Mouse (Mus musculus): ENCODE data around the gene Lbx1. TPM values are rescaled to one million over a fixed set of nuclear protein-coding genes. Genes with fewer than 3 reads are reported as not detected.
A peak's percentile ranks its signal among the peaks of the same experiment; 100 is the strongest.

The Lbx1 gene
- polyA plus RNA-seq, 1 experiment from 2014 or later = not detected

DNA sequence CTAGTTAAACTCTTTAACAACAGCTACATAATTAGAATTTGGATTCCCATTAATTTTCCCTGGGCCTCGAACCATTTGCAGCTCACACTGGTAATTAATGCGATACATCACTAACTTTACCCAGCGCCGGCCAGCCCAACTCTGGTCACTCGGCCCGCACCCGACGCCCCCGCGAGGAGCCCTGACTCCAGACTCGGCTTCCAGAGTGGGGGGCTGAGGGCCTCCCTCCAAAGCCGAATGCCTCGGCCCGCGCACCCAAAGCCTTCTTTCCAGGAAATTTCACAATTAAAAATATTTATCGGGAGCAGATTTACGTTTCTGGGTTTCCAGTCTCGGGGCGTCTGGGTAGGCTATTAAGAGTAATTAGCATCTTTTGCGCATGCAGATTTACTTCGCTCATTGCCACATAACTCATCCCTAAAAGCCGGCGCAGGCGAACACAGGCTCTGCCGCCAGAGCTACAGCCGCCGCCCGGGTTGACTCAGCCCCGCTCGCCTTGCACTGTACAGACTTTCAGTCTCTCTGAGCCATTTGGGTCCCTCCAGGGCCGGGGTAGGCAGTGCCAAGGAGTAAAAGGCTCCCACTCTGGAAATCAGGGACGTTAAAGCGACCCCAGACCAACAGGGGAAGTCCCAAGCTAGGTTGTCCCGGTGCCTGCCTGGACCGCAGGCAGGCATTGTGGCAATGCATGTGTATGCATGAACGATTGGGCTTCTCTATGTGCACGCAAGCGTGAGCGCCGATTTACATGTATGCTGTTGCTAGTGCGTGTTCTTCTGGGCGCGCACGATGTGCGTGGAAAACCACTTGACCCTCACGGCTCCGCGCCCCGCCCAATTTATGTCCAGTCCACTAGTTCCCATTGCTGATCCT, 12.0 kb downstream of the Lbx1 start:
- H3K4me2 ChIP-seq (ENCODE audit: low read length) = peak overlapping the region; percentile 17; the same call in 1 of the 2 replicates
- 1% methylated on average over 49 of the region's 49 CpGs for WGBS
- H3K27me3 ChIP-seq (replicated peaks; ENCODE audit: control insufficient read depth, insufficient read depth, low read length) = peaks cover 77% of the 10 kb centered on the region

DNA sequence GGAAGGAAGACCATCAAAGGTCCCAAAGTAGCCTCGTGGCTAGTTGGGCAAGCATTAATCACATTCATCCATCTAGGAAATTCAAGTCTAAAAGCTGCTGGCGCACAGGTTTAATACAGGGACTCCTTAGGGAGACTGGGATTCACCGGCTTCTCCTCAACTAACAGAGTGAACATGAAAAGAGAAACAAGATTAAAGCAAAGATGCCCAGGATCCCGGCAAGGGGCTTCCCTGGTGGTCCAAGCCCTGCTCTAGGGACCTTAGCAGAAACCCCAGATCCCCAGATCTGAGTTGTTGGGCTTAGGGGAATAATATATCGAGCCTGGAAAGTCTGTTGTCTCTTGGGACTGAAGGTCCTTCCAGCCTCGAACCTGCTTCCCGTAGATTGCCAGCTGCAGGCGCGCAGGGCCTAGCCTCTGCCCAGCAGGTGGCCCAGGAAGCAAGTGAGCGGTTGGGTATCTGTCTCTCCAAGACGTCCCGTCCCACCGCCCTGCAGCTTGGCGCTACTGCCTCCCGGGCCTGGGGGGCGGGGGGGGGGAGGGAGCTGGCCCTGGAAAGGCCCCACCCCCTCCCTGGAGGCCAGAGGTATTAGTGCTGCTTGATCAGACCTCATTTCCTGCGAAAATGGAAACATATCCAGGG, 13.3 kb downstream of the Lbx1 start:
- no peak overlapping the region for H3K4me3 ChIP-seq (replicated peaks; ENCODE audit: low read length)
- H3K27me3 ChIP-seq (replicated peaks; ENCODE audit: control insufficient read depth, insufficient read depth, low read length) = peaks cover 66% of the 10 kb centered on the region
- no peaks in the 10 kb centered on the region for H3K36me3 ChIP-seq (ENCODE audit: control insufficient read depth, insufficient read depth)
- no peaks in the 10 kb centered on the region for H3K9me3 ChIP-seq (ENCODE audit: control insufficient read depth, low read length)
- ATAC-seq = no peak
- H3K9ac ChIP-seq (replicated peaks; ENCODE audit: low read depth, low read length) = no peak overlapping the region
- peaks cover 14% of the 10 kb centered on the region for H3K4me1 ChIP-seq (replicated peaks; ENCODE audit: control insufficient read depth, insufficient read depth, low read length)
- no peak overlapping the region for H3K4me2 ChIP-seq (ENCODE audit: low read length)
- WGBS = 2% methylated on average over 16 of the region's 17 CpGs
- H3K27ac ChIP-seq (ENCODE audit: low read length) = no peak overlapping the region

More for the DNA sequence above, 12.0 kb downstream of the Lbx1 start:
- H3K9ac ChIP-seq (replicated peaks; ENCODE audit: low read depth, low read length) = no peak overlapping the region
- H3K36me3 ChIP-seq (ENCODE audit: control insufficient read depth, insufficient read depth) = no peaks in the 10 kb centered on the region
- H3K27ac ChIP-seq (ENCODE audit: low read length) = no peak overlapping the region
- ATAC-seq = no peak
- no peaks in the 10 kb centered on the region for H3K9me3 ChIP-seq (ENCODE audit: control insufficient read depth, low read length)
- H3K4me1 ChIP-seq (replicated peaks; ENCODE audit: control insufficient read depth, insufficient read depth, low read length) = peaks cover 14% of the 10 kb centered on the region
- peak overlapping the region; percentile 23; the same call in 1 of the 2 replicates for H3K4me3 ChIP-seq (replicated peaks; ENCODE audit: low read length)

DNA sequence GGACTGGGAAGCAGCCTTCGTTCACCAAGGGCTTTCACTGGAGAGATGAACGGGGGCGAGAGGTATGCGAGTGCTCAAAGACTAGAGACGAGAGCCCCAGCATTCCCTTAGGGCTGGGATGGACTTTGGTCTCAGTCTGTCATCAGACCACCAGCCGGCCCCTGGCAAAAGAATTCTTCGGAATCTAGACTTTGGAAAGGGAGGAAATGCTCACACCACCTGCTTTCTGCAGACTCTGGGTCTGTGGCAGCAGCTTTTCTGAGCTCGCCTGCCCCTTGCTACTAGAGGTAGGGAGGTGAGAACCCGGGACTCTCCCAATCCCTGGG, 14.2 kb downstream of the Lbx1 start:
- WGBS = 3% methylated on average over 9 of the region's 9 CpGs
- H3K36me3 ChIP-seq (ENCODE audit: control insufficient read depth, insufficient read depth) = no peaks in the 10 kb centered on the region
- H3K9ac ChIP-seq (replicated peaks; ENCODE audit: low read depth, low read length) = no peak overlapping the region
- H3K4me3 ChIP-seq (replicated peaks; ENCODE audit: low read length) = peak overlapping the region; percentile 2; the same call in 1 of the 2 replicates
- ATAC-seq = 0 out of 2 replicates have a peak, but pooled peaks have one; percentile 7
- peaks cover 14% of the 10 kb centered on the region for H3K4me1 ChIP-seq (replicated peaks; ENCODE audit: control insufficient read depth, insufficient read depth, low read length)
- no peaks in the 10 kb centered on the region for H3K9me3 ChIP-seq (ENCODE audit: control insufficient read depth, low read length)
- H3K27me3 ChIP-seq (replicated peaks; ENCODE audit: control insufficient read depth, insufficient read depth, low read length) = peaks cover 57% of the 10 kb centered on the region
- peak overlapping the region; percentile 84 for H3K4me2 ChIP-seq (ENCODE audit: low read length)
- no peak overlapping the region for H3K27ac ChIP-seq (ENCODE audit: low read length)

DNA sequence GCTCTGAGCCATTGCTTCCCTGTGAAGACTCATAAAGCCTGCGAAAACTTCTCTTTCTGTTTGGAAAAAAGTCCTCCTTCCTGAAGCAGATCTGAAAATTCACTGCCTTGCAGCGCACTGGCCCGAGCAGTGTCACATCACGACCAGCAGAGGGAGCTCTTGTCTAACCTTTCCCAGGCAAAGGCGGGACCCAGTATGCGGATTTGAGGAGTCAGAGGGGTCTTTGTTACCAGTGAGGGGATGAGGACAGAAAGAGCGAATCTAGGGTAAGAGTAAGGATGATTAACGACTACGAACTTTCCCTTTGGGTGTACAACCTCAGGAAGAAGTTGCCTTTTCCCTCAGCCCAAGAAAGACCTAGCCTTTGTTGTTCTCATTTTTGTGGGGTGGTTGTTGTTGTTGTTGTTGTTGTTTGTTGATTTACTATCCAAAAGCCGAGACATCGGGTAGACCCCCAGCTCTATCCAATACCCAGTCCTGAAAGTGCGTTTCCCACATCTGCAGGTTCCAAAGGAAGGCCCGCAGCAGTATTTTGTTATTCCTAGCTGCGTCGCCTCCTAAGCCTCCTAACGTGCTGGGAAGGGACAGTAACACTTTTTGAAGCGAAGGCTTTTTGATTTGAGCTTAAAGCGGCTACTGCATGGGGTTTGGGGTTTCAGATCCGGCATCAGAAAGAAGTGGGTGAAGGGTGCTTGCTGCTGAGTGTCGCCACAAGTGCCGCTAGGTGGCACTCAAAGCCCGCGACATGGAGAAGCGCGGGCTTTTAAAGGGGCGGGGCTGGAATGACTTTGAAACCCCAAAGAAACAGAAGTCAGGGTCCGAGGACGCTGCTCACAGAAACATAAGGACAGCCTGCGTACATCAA, 14.8 kb downstream of the Lbx1 start:
- Histone ChIP-seq H3K9me3 (ENCODE audit: control insufficient read depth, low read length) (no peaks in the 10 kb centered on the region), H3K27me3 (replicated peaks; ENCODE audit: control insufficient read depth, insufficient read depth, low read length) (peaks cover 53% of the 10 kb centered on the region), H3K4me1 (replicated peaks; ENCODE audit: control insufficient read depth, insufficient read depth, low read length) (peaks cover 14% of the 10 kb centered on the region), H3K36me3 (ENCODE audit: control insufficient read depth, insufficient read depth) (no peaks in the 10 kb centered on the region), H3K4me3 (replicated peaks; ENCODE audit: low read length) (peak overlapping the region; percentile 41), H3K4me2 (ENCODE audit: low read length) (peak overlapping the region; percentile 84), H3K9ac (replicated peaks; ENCODE audit: low read depth, low read length) (peak overlapping the region; percentile 61), H3K27ac (ENCODE audit: low read length) (no peak overlapping the region)
- 2% methylated on average over 29 of the region's 29 CpGs for WGBS
- ATAC-seq = peak; percentile 91

DNA sequence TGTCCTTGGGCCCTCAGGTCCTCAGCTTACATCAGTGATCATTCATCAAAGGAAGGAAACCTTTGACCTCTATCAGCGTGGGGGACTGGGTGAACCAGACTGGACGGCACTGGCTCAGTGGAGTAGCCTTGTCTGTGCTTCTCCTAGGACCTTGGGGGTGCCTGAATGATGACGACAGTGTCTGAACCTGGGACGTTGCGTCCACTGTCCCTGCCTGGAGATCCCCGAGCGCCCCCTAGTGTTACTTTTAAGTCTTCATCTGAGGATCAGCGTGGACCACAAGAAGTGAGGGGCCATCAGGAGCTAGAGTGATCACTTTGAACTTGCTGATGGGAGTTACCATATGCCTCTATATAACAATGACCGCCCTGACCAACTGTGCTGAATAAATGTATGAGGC, 19.4 kb downstream of the Lbx1 start:
- Histone ChIP-seq H3K4me2 (ENCODE audit: low read length) (no peak overlapping the region), H3K27ac (ENCODE audit: low read length) (no peak overlapping the region), H3K36me3 (ENCODE audit: control insufficient read depth, insufficient read depth) (no peaks in the 10 kb centered on the region), H3K4me3 (replicated peaks; ENCODE audit: low read length) (no peak overlapping the region), H3K27me3 (replicated peaks; ENCODE audit: control insufficient read depth, insufficient read depth, low read length) (peaks cover 10% of the 10 kb centered on the region), H3K9ac (replicated peaks; ENCODE audit: low read depth, low read length) (no peak overlapping the region), H3K4me1 (replicated peaks; ENCODE audit: control insufficient read depth, insufficient read depth, low read length) (peaks cover 5% of the 10 kb centered on the region), H3K9me3 (ENCODE audit: control insufficient read depth, low read length) (no peaks in the 10 kb centered on the region)
- WGBS = 4% methylated on average over 9 of the region's 9 CpGs
- no peak for ATAC-seq

DNA sequence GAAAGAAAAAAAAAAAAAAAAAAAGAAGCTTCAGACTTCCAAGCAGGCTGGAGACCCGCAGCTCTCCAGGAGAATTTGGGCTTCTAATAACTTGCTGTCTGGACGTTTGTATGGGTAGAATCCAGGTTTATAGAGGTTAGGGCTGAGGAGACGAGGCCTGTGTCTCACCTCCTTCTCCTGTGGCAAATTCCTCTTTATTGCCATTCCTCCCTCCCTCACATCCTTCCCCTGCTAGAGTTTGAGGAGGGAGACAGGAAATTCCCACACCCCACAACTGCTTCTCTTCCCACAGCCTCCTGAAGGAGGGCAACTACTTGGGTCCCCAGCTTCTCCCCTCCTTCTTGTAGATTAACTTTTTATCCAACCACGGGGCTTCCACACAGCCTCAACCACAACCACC, 20.2 kb downstream of the Lbx1 start:
- Histone ChIP-seq H3K9me3 (ENCODE audit: control insufficient read depth, low read length) (no peaks in the 10 kb centered on the region), H3K36me3 (ENCODE audit: control insufficient read depth, insufficient read depth) (no peaks in the 10 kb centered on the region), H3K27ac (ENCODE audit: low read length) (no peak overlapping the region), H3K4me3 (replicated peaks; ENCODE audit: low read length) (no peak overlapping the region), H3K4me1 (replicated peaks; ENCODE audit: control insufficient read depth, insufficient read depth, low read length) (no peaks in the 10 kb centered on the region), H3K27me3 (replicated peaks; ENCODE audit: control insufficient read depth, insufficient read depth, low read length) (peaks cover 9% of the 10 kb centered on the region), H3K4me2 (ENCODE audit: low read length) (no peak overlapping the region), H3K9ac (replicated peaks; ENCODE audit: low read depth, low read length) (no peak overlapping the region)
- 81% methylated on average over 4 of the region's 4 CpGs for WGBS
- ATAC-seq = no peak

DNA sequence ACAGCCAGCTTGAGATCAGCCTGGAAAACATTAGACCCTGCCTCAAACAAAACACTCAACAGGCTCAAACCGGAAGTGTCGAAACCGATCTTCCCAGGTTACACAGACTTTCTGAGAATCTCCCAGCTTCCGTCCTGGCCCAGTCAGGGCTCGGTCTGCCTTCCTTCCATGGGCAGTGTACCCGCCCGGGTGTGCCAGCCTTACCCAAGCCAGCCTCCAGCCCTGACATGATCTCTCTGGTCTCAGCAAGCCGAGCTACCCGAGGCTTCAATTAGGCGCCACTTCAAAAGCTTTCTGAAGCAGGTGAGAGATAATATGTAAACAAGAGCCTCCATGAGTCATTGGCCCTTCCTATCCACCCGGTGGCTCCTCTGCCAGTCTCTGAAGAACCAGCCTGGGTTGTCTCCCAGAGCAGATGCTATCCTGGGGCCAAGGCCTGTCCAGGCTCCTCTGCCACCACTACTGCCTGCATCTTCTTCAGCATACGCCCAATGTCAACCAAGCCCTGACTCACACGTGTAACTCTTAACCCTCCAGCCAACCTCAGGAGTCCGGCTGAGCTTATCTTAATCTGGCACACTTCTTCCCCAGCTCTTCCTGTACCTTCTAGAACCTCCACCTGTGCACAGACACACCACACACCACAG, 25.7 kb downstream of the Lbx1 start:
- Histone ChIP-seq H3K4me3 (replicated peaks; ENCODE audit: low read length) (no peak overlapping the region), H3K4me2 (ENCODE audit: low read length) (no peak overlapping the region), H3K27ac (ENCODE audit: low read length) (no peak overlapping the region), H3K4me1 (replicated peaks; ENCODE audit: control insufficient read depth, insufficient read depth, low read length) (no peaks in the 10 kb centered on the region), H3K27me3 (replicated peaks; ENCODE audit: control insufficient read depth, insufficient read depth, low read length) (no peaks in the 10 kb centered on the region; the same call in 1 of the 2 replicates), H3K9me3 (ENCODE audit: control insufficient read depth, low read length) (no peaks in the 10 kb centered on the region), H3K9ac (replicated peaks; ENCODE audit: low read depth, low read length) (no peak overlapping the region), H3K36me3 (ENCODE audit: control insufficient read depth, insufficient read depth) (no peaks in the 10 kb centered on the region)
- no peak for ATAC-seq
- 85% methylated on average over 14 of the region's 14 CpGs for WGBS

DNA sequence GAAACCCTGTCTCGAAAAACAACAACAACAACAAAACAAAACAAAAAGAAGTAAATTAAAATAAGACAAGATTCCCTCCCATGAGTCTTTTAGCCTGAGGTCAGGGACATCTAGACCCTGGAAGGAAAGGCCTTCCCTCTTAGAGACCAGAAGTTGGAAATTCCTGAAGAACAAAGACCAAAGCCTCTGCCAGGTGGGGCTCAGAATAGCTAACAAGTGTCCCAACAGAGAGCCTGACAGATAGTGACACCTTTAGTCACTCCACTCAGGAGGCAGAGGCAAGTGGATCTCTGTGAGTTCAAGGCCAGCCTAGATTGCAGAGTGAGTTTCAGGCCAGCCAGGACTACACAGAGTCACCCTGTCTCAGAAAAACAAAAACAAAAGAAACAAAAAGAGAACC, 26.4 kb downstream of the Lbx1 start:
- H3K27me3 ChIP-seq (replicated peaks; ENCODE audit: control insufficient read depth, insufficient read depth, low read length) = no peaks in the 10 kb centered on the region; the same call in 1 of the 2 replicates
- no peaks in the 10 kb centered on the region for H3K36me3 ChIP-seq (ENCODE audit: control insufficient read depth, insufficient read depth)
- WGBS = 80% methylated on average over 1 of the region's 1 CpGs
- H3K4me3 ChIP-seq (replicated peaks; ENCODE audit: low read length) = no peak overlapping the region
- H3K9ac ChIP-seq (replicated peaks; ENCODE audit: low read depth, low read length) = no peak overlapping the region
- no peak overlapping the region for H3K4me2 ChIP-seq (ENCODE audit: low read length)
- H3K9me3 ChIP-seq (ENCODE audit: control insufficient read depth, low read length) = no peaks in the 10 kb centered on the region
- H3K27ac ChIP-seq (ENCODE audit: low read length) = no peak overlapping the region
- H3K4me1 ChIP-seq (replicated peaks; ENCODE audit: control insufficient read depth, insufficient read depth, low read length) = no peaks in the 10 kb centered on the region
- no peak for ATAC-seq
